Mouse (Mus musculus) adrenal gland, postnatal 4 days (tissue): ENCODE data around the gene Oosp2. TPM values are rescaled to one million over a fixed set of nuclear protein-coding genes. Genes with fewer than 3 reads are reported as not detected.

ENCODE experiments used
- DNase-seq, 2 experiments: peaks; one replicate each; pipeline ENCODE4 v3.0.0; 2021 to 2022; ENCODE audit warnings: low spot score in 2 of 2, mixed read lengths in 2 of 2
- total RNA-seq, 2 experiments: library from RNA; stranded (reverse); gene quantifications; 2 replicates each; pipeline ENCODE4 v1.2.3; 2021

The Oosp2 gene
- total RNA-seq, 2 experiments from 2014 or later: not detected

DNA sequence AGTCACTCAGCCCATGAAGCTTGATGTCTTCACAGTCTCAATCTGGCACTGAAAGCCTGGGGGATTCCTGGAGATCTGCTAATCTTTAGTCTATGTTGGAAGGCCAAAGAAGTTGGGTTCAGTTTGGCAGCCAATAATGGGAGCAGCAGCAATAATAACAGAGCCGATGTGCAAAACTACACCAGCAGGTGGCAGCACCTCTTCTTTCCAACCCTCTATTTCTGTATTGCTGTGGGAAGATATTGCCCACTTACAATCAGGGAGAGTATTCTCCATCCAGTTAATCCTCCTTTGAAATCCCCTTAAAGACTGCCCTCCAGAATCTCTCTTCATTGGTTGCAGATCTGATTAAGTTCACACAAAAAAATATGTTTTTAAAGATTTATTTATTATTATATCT lies 52.2 kb downstream of the Oosp2 start:
- DNase-seq: no peak

DNA sequence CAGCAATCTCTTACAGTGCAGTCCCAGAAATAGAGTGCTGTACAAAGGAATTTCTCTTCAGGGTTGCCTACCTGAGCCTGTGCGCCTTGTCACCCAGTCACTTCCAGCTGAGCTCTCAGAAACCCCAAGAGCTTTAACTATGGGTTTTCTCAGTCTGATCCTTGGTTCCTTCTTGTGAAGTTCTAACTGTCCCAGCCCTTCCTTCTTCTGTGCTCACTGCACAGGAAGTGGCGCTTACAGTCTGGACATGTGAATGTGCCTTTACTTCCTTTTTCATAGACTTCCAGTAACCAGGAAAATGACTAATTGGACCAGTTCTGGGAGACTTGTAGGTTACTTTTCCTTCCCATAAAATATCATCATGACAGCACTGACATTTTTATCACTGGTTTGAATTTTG lies 55.8 kb downstream of the Oosp2 start, which contains the start of gene Ms4a6d:
Gene Ms4a6d (minus strand): TSS at position 247 of the 400 bp plus-strand sequence.
- DNase-seq: no peak

DNA sequence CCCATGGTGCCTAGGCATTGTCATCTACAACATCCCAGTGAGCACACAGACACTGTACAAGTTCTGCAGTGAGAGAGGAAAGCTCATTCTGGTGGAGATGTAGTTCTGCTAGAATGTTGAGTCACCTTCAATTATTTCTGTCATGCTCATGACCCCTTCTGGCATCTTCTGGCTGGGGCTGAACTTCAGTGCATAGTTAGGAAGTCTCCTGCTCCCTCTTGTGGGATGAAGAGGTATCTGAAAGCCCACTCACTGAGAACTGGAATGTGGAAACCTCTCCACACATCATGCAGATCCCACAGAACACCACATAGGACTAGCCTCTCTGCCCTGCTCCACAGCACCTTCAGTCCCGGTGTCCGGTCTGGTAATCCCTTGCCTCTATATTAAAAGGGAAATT lies 58.3 kb downstream of the Oosp2 start:
- DNase-seq: no peak

DNA sequence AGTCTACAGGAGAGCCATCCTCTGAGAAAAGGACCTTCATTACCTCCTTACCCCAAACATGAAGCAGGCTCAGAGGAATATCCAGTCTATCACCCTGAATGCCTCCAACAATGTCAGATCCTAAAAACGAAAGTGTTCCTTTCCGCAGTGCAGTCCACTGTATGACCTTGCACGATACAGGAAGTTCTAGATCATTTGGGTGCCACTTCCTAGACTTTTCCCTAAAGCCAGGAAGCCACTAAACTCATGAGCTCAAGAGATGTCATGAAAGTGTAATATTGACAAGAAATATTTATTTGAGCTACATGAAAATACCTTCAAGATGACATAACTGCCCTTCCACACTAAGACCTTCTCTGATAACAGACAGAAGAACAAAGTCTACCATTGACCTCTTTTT lies 59.0 kb downstream of the Oosp2 start:
- DNase-seq: no peak

Other genes starting within 250 kb of the Oosp2 start
- 1 to 10 TPM in 1 of 2 experiments, under 1 TPM in 1; 0.71 to 1.6 TPM for gene Ms4a4b, start 217.0 kb downstream of the Oosp2 start, total RNA-seq
- 10 to 100 TPM; 10.2 to 10.3 TPM for gene Ms4a6c, start 191.2 kb downstream of the Oosp2 start, total RNA-seq
- not detected for gene Gm8369, start 174.6 kb downstream of the Oosp2 start, total RNA-seq
- 1 to 10 TPM; 4.4 to 5.5 TPM for gene Ms4a6b, start 144.0 kb downstream of the Oosp2 start, total RNA-seq
- gene Ms4a4d, start 123.8 kb downstream of the Oosp2 start, total RNA-seq: under 1 TPM; 0.39 to 0.68 TPM
- 1 to 10 TPM; 3.7 to 4.4 TPM for gene Ms4a6d, start 55.7 kb downstream of the Oosp2 start, total RNA-seq
- gene Ms4a2, start 36.8 kb downstream of the Oosp2 start, total RNA-seq: under 1 TPM; 0.20 to 0.98 TPM
- gene Ms4a3, start 19.7 kb downstream of the Oosp2 start, total RNA-seq: 1 to 10 TPM in 1 of 2 experiments, under 1 TPM in 1; 0.53 to 1.2 TPM
- gene Oosp1, start 30.6 kb upstream of the Oosp2 start, total RNA-seq: under 1 TPM in 1 of 2 experiments, not detected in 1; 0.96 TPM
- gene Oosp3, start 36.5 kb upstream of the Oosp2 start, total RNA-seq: not detected
- not detected for gene Gif, start 87.0 kb upstream of the Oosp2 start, total RNA-seq
- 10 to 100 TPM; 48.8 to 53.8 TPM for gene Mrpl16, start 109.8 kb upstream of the Oosp2 start, total RNA-seq
- gene Stx3, start 158.8 kb upstream of the Oosp2 start, total RNA-seq: 10 to 100 TPM in 1 of 2 experiments, 1 to 10 TPM in 1; 7.9 to 12.2 TPM
- not detected for gene Olfr1417, start 178.7 kb upstream of the Oosp2 start, total RNA-seq
- not detected for gene Olfr1418, start 200.5 kb upstream of the Oosp2 start, total RNA-seq
- not detected for gene Olfr1419, start 214.5 kb upstream of the Oosp2 start, total RNA-seq
- gene Olfr1420, start 226.0 kb upstream of the Oosp2 start, total RNA-seq: not detected